Mouse (Mus musculus) bone marrow, adult 2 months (tissue): Measurements from ENCODE around the gene Timmdc1. TPM values are rescaled to one million over a fixed set of nuclear protein-coding genes. Genes with fewer than 3 reads are reported as not detected.

Source experiments
- H3K27ac ChIP-seq: fragments of 200-500 bp; 2 replicates; pipeline ENCODE4 v1.5.1; 2012; ENCODE audit warnings: low read depth, mild to moderate bottlenecking, control low read depth, inconsistent platforms, low read length; ENCODE audit not compliant: control insufficient read depth, poor library complexity, insufficient read depth
- H3K4me1 ChIP-seq: fragments of 200-500 bp; 2 replicates; pipeline ENCODE4 v1.6.1; 2011; ENCODE audit warnings: low read length; ENCODE audit not compliant: control insufficient read depth, insufficient read depth
- H3K4me3 ChIP-seq: fragments of 200-500 bp; replicated peaks from 2 replicates; pipeline ENCODE3; 2011; ENCODE audit warnings: mild to moderate bottlenecking, low read depth, low read length, control low read depth; ENCODE audit not compliant: control insufficient read depth
- CTCF ChIP-seq: fragments of 200-500 bp; IDR thresholded peaks from 2 replicates; pipeline ENCODE4 v1.5.1; 2011; ENCODE audit warnings: low read length, control low read depth; ENCODE audit not compliant: control insufficient read depth, insufficient read depth
- POLR2A ChIP-seq: fragments of 200-500 bp; IDR thresholded peaks from 2 replicates; pipeline ENCODE4 v1.6.1; 2011; ENCODE audit warnings: low read depth, mild to moderate bottlenecking, control low read depth, low read length, borderline replicate concordance; ENCODE audit not compliant: control insufficient read depth
- WGBS: fragments of 180-500 bp; shearing (Covaris S2); methylation state at CpG from one replicate; pipeline ENCODE4 v1.1.7; 2018; 5-methylcytosine and 5-hydroxymethylcytosine counted together
- polyA plus RNA-seq: library from polyadenylated mRNA; stranded (reverse); fragments of >200 nt; gene quantifications from 2 replicates; pipeline ENCODE4 v1.2.4, GENCODE M21; 2011; ENCODE audit warnings: low replicate concordance; ENCODE audit not compliant: missing spikeins, insufficient read depth, insufficient read length

Gene Timmdc1
- polyA plus RNA-seq, 1 experiment, result 9.8 TPM

- H3K27ac ChIP-seq, result no peak overlapping the region
- peaks cover 2% of the 10 kb centered on the region; the same call in 1 of the 2 replicates for H3K4me1 ChIP-seq
- 88% methylated on average over 5 of the region's 5 CpGs for WGBS
- TF ChIP-seq CTCF (no peak), POLR2A (no peak)
- H3K4me3 ChIP-seq, result no peak overlapping the region
Observed at GRCm38 (mm10) chr16:38463305-38463704, 59.2 kb downstream of the Timmdc1 start.

GRCm38 (mm10) chr16:38462161-38462560 lies 60.3 kb downstream of the Timmdc1 start:
- TF ChIP-seq CTCF, result no peak
- no peak for TF ChIP-seq POLR2A
- whole genome bisulfite sequencing, result 56% methylated on average over 7 of the region's 7 CpGs
- H3K4me3 ChIP-seq, result no peak overlapping the region
- peaks cover 2% of the 10 kb centered on the region; the same call in 1 of the 2 replicates for H3K4me1 ChIP-seq
- no peak overlapping the region for H3K27ac ChIP-seq

DNA sequence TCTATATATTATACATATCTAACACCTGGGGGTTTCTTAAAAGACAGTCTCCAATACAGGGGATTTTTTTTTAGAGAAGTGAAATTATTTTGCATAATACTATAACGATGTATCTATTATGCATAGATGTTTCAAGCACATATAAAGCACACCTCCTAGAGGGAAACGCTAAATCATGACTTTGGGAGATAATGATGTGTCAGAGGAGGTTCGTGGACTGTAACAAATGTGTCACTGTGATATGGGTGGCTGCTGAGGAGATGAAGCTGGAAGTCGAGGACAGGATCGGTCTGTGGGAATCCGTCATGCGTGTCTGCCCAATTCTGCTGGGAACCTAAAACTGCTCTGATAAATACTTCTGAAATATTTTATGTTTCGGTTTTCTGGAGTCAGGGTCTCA lies 60.7 kb downstream of the Timmdc1 start:
- 66% methylated on average over 8 of the region's 8 CpGs for WGBS
- Histone ChIP-seq H3K27ac (no peak overlapping the region), H3K4me1 (peaks cover 2% of the 10 kb centered on the region; the same call in 1 of the 2 replicates), H3K4me3 (no peak overlapping the region)
- TF ChIP-seq POLR2A (no peak), CTCF (no peak)

GRCm38 (mm10) chr16:38459990-38460389 lies 62.5 kb downstream of the Timmdc1 start:
- no peak overlapping the region for H3K4me3 ChIP-seq
- no peak overlapping the region for H3K27ac ChIP-seq
- TF ChIP-seq CTCF, result no peak
- no peak for TF ChIP-seq POLR2A
- peaks cover 2% of the 10 kb centered on the region; the same call in 1 of the 2 replicates for H3K4me1 ChIP-seq
- 55% methylated on average over 4 of the region's 4 CpGs for WGBS

DNA sequence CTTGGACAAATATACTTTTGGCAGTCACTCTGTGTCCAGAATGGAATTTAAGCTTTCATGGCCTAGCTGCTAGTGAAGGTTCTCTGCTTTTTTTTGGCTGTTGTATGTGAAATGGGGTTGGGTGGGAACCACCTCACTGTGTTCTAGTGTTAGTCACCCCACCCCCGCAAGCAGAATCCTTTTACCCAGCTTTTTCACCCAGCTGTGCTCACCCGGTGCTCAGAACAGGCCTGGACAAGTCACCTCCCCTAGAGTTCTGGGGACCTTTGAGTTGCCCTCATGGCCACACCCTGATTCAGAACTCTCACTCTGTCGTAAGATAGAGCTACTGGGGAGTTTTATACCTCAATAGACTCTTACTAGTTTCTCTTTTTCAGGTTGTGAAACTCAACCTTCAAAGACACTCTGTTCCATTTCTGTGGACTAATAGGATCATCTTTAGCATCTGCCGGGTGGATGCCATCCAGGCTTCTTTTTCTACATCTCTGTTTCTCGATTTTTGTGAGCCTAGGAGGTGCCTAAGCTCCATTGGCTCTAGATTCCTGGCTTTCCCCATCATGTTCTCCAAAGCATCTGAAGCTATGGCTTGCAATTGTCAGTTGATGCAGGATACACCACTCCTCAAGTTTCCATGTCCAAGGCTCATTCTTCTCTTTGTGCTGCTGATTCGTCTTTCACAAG lies 63.7 kb downstream of the Timmdc1 start:
- TF ChIP-seq CTCF, result no peak
- no peak for TF ChIP-seq POLR2A
- 51% methylated on average over 6 of the region's 6 CpGs for WGBS
- Histone ChIP-seq H3K27ac (peak overlapping the region; percentile 66), H3K4me3 (no peak overlapping the region), H3K4me1 (peaks cover 2% of the 10 kb centered on the region; the same call in 1 of the 2 replicates)

GRCm38 (mm10) chr16:38456812-38457567 lies 65.5 kb downstream of the Timmdc1 start:
- Histone ChIP-seq H3K27ac (peak overlapping the region; percentile 2; the same call in 1 of the 2 replicates), H3K4me3 (peak overlapping the region; percentile 32)

DNA sequence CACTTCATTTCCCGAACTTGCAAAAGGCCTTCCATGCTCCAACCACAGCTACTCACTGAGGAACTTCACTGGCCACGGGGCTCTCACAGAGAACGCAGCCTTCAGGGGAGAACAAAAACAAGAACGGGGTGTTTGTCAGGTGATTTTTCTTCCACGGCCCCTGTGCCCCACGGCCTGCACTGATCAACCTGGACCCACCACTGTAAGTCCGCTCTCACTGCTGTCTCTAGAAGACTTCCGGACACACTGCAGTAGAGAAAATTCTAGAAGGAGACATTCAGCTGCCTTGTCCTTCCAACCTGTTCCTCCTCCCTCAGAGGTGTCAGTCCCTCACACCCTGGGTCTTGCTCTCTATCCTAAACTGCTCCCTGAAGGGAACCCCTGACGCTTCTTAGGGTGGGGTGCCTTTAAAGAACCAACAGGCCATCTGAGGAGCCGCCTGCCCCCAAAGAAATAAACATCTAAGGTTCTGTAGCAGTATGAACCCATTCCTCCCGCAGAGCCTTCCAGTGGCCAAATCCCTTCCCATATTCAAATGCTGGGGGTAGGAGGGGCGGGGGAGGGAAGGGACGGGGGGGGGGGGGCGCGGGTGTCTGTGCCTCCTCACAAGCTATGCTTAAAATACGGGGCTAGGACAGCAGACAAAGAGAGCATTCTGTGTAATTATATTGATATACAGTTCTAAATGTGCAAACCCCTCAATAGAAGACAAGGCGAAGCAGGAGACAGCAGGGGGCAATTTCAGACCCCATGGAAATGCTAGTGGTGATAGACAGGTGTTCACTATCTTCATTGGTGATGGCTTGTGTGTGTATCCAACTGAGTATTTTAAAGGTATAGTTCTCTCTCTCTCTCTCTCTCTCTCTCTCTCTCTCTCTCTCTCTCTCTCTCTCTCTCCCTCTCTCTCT lies 66.7 kb downstream of the Timmdc1 start, which contains the start of gene Cd80:
Gene Cd80 (plus strand): TSS at position 51 of the 908 bp plus-strand sequence.
- 74% methylated on average over 17 of the region's 17 CpGs for WGBS
- H3K4me1 ChIP-seq, result no peaks in the 10 kb centered on the region
- no peak within 1 kb of the TSS for H3K4me3 ChIP-seq
- TF ChIP-seq CTCF, result no peak
- no peak for TF ChIP-seq POLR2A
- no peak within 1 kb of the TSS for H3K27ac ChIP-seq

More at GRCm38 (mm10) chr16:38456812-38457567, 65.5 kb downstream of the Timmdc1 start:
- no peak for TF ChIP-seq POLR2A
- no peak for TF ChIP-seq CTCF
- WGBS, result 13% methylated on average over 11 of the region's 11 CpGs
- H3K4me1 ChIP-seq, result peaks cover under 1% of the 10 kb centered on the region; the same call in 1 of the 2 replicates

GRCm38 (mm10) chr16:38454533-38455254 lies 67.8 kb downstream of the Timmdc1 start:
- no peaks in the 10 kb centered on the region for H3K4me1 ChIP-seq
- TF ChIP-seq POLR2A (no peak), CTCF (no peak)
- 78% methylated on average over 11 of the region's 11 CpGs for WGBS
- H3K27ac ChIP-seq, result no peak overlapping the region
- no peak overlapping the region for H3K4me3 ChIP-seq
